Mouse (Mus musculus): ENCODE results near the gene Myct1.

Gene Myct1

GRCm38 (mm10) chr10:5593464-5593863 is at the start of gene Myct1:
Myct1 (plus strand) TSS chr10:5593775.
- DNase-seq (ENCODE audit: low read depth, low spot score), result no peak

- DNase-seq (ENCODE audit: low read depth, low spot score), result no peak
Observed at GRCm38 (mm10) chr10:5546428-5546827, 47.1 kb upstream of the Myct1 start.

GRCm38 (mm10) chr10:5547769-5548168 is 45.8 kb upstream of the Myct1 start:
- peak; percentile 77 for DNase-seq (ENCODE audit: low read depth, low spot score)

DNA sequence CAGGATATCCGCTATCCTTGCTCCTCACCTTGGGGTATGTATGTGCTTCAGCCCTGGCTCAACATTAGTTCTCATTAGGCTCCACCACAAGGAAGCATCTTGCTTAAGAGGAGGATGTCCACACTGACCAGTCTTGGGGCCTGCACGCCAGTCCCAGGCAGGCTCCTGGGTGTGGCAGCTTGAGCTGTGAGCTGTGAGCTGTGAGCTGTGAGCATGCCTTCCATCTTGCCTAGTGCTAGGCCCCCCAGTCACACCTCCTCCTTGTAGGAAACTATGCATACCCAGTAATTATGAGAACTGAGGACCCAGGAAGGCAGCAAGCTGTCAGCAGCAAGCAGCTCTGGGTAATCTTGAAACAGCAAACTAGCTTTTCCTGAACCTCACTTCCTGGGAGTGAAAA is 44.9 kb upstream of the Myct1 start:
- peak; percentile 68 for DNase-seq (ENCODE audit: low read depth, low spot score)

- DNase-seq (ENCODE audit: low read depth, low spot score), result peak; percentile 92
Observed at GRCm38 (mm10) chr10:5549871-5550167, 43.8 kb upstream of the Myct1 start.

GRCm38 (mm10) chr10:5550168-5551021 is 43.2 kb upstream of the Myct1 start:
- DNase-seq (ENCODE audit: low read depth, low spot score), result peak; percentile 91

DNA sequence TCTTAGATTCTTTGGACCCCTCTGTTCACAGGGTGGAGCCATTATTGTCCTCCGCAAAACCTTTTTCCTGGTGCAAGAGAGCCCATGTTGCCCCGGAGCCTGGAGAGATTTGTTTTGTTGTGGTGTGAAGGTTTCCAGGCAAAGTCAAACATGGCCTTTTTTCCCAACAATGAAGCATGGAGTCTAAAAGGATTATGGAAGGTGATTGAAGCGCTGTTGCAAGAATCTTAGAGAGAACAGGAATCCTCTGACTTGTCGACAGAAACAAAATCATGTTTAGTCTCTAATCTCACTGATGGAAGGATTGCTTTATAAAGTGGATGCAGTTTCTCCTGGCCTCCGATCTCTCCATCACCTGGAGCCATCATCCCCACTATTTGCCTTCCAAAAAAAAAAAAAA is 42.2 kb upstream of the Myct1 start, which contains the start of gene Syne1:
Gene Syne1, minus strand, starts transcription at position 101 of the 400 bp plus-strand sequence.
- DNase-seq (ENCODE audit: low read depth, low spot score), result no peak

DNA sequence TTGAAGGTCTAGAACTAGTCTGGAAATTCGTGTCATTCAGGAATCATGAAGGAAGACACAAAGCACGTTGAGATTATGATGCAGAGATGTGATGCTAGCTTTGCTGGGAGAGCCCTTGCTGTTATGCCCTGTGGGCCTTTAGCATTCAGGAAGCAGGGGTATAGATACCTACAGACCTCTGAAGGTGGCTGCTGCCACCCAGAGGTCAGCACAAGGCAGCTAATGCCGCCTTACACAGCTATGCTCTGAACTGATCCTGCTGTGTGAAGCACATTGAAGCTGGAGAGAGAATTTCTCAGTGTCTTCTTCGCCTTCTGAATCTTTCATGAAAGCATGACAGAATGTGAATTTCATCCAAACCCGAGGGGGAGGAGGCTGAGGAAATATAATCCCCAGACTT is 38.6 kb upstream of the Myct1 start:
- DNase-seq (ENCODE audit: low read depth, low spot score), result peak; percentile 89

DNA sequence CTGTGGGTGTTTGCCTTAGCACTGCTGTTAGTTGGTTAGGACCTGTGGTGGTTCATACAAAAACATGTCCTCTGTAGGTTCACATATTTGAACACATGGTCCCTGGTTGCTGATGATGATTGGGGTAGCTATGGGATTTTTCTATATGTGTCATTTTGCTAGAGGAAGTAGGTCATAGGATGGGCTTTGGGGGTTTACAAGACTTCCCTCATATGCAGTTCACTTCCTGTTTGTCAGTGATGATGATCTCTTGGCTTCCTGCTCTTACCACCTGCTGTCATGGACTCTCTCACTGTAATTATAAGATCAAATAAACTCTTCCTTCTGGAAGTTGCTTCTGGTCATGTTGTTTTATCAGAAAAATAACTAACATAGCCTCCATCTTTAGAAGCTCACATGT is 34.8 kb upstream of the Myct1 start:
- no peak for DNase-seq (ENCODE audit: low read depth, low spot score)

DNA sequence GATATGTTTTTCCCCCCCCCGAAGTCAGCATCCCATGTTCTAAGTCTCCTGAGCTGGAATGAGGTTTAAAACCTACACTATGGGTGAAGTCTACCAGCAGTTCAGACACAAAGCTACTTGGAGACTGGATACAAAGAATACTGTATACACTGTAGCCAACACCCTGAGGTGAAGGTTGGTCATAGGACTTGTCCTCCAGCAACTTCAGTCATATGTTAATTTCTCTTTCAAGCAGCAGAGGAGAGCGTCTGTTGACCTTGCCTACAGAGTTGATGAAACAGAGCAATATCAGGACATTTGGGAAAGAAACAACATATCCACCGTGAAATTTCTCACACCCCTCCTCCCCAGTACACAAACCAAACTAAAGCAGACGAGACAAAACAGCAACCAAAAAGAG is 33.0 kb upstream of the Myct1 start:
- DNase-seq (ENCODE audit: low read depth, low spot score), result no peak

GRCm38 (mm10) chr10:5561706-5562105 is 31.9 kb upstream of the Myct1 start:
- no peak for DNase-seq (ENCODE audit: low read depth, low spot score)

GRCm38 (mm10) chr10:5568991-5569390 is 24.6 kb upstream of the Myct1 start:
- peak; percentile 67 for DNase-seq (ENCODE audit: low read depth, low spot score)

DNA sequence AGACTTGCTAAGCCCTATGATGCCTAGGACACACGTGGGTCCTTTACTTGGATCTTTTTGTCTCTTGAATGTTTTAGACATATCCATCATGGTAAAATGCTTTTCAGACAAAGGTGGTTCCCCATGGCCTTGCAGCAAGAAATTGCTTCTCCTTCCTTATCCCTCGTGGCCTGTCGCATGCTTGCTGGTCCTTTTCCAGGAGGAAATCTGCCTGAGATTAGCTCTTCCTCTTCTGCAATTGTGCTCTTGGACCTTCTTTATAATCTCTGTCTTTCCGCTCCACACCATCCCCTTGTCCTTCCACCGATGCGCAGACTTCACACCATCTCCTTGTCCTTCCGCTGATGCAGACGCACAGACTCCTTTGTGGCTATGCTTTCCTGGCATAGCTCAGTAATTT is 23.5 kb upstream of the Myct1 start:
- no peak for DNase-seq (ENCODE audit: low read depth, low spot score)

DNA sequence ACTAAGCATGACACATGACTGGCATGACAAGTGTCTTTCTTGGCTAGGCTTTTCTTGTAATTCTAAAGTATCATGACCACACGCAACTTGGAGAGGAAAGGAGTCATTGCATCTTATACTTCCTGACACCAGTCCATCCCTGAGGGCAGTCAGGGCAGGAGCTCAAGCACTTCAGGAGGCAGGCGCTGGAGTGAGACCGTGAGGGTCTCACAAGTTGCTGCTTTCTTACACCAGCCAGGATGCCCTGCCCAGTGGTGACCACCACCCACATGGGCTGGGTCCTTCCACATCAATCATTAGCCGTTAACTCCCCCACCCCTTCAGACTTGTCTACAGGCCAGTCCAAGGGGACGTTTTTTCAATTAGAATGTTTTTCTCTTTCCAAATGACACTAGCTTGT is 22.2 kb upstream of the Myct1 start:
- DNase-seq (ENCODE audit: low read depth, low spot score), result no peak

DNA sequence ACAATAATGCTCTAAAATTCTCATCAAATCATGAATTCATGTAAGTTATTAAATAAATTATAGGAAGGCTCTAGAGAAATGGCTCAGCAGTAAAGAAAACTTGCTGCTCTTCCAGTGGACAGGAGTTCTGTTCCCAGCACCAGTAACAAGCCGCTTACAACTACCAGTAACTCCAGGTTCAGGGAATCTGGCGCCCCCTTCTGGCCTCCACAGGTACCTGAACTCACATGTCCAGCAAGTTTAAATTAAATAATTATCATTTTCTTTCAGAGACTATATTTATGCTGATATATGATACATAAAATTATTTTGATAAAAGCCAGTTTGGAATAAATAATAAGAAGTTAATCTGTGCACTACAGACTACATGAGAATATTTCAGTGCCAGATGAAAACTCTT is 20.2 kb upstream of the Myct1 start:
- no peak for DNase-seq (ENCODE audit: low read depth, low spot score)

DNA sequence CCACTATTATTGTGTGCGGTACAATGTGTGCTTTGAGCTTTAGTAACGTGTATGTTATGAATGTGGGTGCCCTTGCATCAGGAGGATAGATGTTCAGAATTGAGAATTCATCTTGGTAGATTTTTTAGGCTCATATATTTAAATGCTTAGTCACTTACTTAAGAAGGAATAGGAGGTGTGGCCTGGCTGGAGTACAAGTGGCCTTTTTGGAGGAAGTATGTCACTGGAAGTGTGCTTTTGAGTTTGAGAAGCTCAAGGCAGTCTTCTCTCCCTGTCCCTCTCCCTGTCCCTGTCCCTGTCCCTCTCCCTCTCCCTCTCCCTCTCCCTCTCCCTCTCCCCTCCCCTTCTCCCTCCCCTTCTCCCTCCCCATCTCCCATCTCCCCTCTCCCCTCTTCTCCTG is 2.5 kb upstream of the Myct1 start:
- DNase-seq (ENCODE audit: low read depth, low spot score), result no peak

- no peak for DNase-seq (ENCODE audit: low read depth, low spot score)
Observed at GRCm38 (mm10) chr10:5591996-5592395, 1.6 kb upstream of the Myct1 start.

DNA sequence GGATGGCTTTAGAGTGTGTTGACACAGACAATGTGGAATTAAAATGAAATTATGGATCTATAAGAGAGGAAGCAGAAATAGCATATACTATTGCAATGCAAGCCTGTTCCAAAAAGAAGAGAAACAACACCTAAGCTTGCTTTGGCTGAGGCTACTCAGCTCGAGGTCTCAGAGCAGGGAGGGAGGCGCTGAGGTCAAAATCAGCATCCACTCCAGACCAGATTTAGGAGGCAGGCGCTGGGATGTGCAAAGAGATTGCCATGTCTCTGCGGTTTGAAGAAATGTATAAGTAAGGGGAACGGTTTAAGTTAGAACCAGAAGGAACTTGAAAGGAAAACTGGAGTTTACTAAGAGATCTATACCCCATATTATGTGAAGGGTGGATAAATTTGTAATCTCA is 882 bp downstream of the Myct1 start:
- no peak for DNase-seq (ENCODE audit: low read depth, low spot score)

DNA sequence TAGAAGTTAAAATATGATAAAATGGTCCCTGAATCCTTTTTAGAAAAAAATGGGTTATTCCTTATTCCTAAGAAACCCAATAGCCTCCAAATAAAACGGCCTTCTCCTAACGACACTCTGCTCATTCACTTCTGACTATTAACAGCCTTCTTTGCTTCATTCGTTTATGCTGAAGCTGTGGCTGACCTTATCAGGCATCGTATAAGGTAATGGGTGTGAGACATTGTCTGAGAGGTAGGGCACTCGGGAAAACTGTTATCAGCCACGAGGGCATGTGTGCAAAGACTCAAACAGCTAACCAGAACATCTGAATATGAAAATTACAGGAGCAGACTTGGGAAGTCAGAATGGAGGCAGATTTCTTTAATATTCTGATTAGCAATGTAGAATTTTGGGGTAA is 3.0 kb downstream of the Myct1 start:
- no peak for DNase-seq (ENCODE audit: low read depth, low spot score)

DNA sequence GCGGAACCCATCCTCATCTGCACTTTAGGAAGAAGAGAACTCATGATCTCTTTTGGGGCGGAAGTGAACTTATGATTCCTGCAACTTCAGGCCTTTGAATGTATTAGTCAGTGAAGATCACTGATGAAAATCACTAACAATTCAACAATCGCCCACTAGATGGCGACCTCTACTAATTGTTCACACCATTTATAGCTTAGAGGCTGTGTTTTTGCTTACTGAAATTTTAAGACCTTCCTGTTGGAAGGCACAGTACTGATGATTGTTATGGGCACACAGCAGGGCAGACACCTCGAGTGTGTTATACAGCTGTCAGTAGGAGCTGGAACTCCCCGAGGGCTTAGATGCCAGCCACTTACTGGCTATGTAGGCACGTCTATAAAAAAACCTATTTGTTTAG is 6.5 kb downstream of the Myct1 start:
- DNase-seq (ENCODE audit: low read depth, low spot score), result peak; percentile 76

- no peak for DNase-seq (ENCODE audit: low read depth, low spot score)
Observed at GRCm38 (mm10) chr10:5603512-5603911, 9.9 kb downstream of the Myct1 start.

DNA sequence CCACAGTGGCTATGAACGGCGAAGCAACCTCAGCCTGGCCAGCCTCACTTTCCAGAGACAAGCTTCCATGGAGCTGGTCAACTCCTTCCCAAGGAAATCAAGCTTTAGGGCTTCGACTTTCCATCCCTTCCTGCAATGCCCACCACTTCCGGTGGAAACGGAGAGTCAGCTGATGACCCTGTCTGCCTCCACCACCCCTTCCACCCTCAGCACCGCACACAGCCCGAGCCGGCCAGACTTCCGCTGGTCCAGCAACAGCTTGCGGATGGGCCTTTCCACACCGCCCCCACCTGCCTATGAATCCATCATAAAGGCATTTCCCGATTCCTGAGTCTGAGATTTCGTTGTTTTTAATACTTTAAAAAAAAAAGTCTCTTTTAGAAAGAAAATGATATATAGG is 10.8 kb downstream of the Myct1 start:
- DNase-seq (ENCODE audit: low read depth, low spot score), result no peak

DNA sequence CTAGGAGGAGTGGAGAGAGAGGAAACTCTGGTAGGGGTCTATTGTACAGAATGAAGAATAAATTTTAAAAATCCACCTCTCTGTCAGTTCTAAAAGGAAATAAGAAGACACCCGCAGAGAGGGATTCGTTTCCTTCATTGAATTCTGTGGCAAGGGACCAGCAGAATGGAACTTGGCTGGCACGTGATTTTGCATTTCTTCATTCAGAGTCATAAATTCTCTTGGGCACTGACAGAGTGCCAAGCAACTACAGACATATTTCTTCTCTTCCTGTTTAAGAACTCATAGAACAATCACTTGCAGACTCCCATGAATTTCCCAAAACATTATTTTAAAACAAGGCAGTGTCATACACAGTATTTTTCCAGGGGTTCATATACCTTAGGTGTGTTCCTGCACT is 15.3 kb downstream of the Myct1 start:
- DNase-seq (ENCODE audit: low read depth, low spot score), result no peak

Data from brain, adult 2 months (tissue).